Mouse (Mus musculus) stomach, embryonic 14.5 days (tissue): ENCODE measurements around the gene Fibp. TPM values are rescaled to one million over a fixed set of nuclear protein-coding genes. Genes with fewer than 3 reads are reported as not detected.

Experiments
- ATAC-seq: fragments of 200-750 bp; cut with Nextera tagmentation; 2 replicates; pipeline ENCODE4 v1.8.0; 2017; ENCODE audit warnings: low read depth, moderate TSS enrichment; ENCODE audit not compliant: insufficient number of reproducible peaks, insufficient read depth, low FRiP score
- H3K27ac ChIP-seq: fragments of 300-500 bp; sonication (generic); 2 replicates; pipeline ENCODE4 v1.5.1; 2014; ENCODE audit warnings: mild to moderate bottlenecking, low read length, moderate library complexity, mixed read lengths
- H3K27me3 ChIP-seq: fragments of 300-500 bp; sonication (generic); 2 replicates; pipeline ENCODE4 v1.6.1; 2014; ENCODE audit warnings: low read length, control low read depth, mixed read lengths; ENCODE audit not compliant: control insufficient read depth, insufficient read depth
- H3K36me3 ChIP-seq: fragments of 300-500 bp; sonication (generic); 2 replicates; pipeline ENCODE4 v1.6.1; 2014; ENCODE audit warnings: mild to moderate bottlenecking, control low read depth, low read length, moderate library complexity, mixed read lengths; ENCODE audit not compliant: control insufficient read depth, insufficient read depth
- H3K4me1 ChIP-seq: fragments of 300-500 bp; sonication (generic); 2 replicates; pipeline ENCODE4 v1.6.1; 2014; ENCODE audit warnings: low read length, control low read depth, mixed read lengths; ENCODE audit not compliant: control insufficient read depth, insufficient read depth
- H3K4me2 ChIP-seq: fragments of 300-500 bp; sonication (generic); replicated peaks from 2 replicates; pipeline ENCODE4 v1.6.1; 2014; ENCODE audit warnings: low read depth, low read length, control low read depth
- H3K4me3 ChIP-seq: fragments of 300-500 bp; sonication (generic); 2 replicates; pipeline ENCODE4 v1.5.1; 2014; ENCODE audit warnings: low read depth, low read length, control low read depth
- H3K9ac ChIP-seq: fragments of 300-500 bp; sonication (generic); replicated peaks from 2 replicates; pipeline ENCODE4 v1.6.1; 2014; ENCODE audit warnings: low read depth, mild to moderate bottlenecking, control low read depth, low read length, moderate library complexity, mixed read lengths
- H3K9me3 ChIP-seq: fragments of 300-500 bp; sonication (generic); 2 replicates; pipeline ENCODE4 v1.6.1; 2016; ENCODE audit warnings: low read depth, low read length, control low read depth; ENCODE audit not compliant: control insufficient read depth
- WGBS: fragments of 180-500 bp; shearing (Covaris S2); extraction: QIAGEN DNeasy Blood & Tissue Kit; methylation state at CpG from one replicate; pipeline ENCODE4 v1.1.7; 2014; 5-methylcytosine and 5-hydroxymethylcytosine counted together
- polyA plus RNA-seq: library from polyadenylated mRNA; unstranded; fragments of >200 nt; fragmentation: Nextera tagmentation; extraction: Ambion mirVana; gene quantifications from 2 replicates; pipeline ENCODE4 v1.2.1, GENCODE M21; 2014

The Fibp gene
- polyA plus RNA-seq, 1 experiment from 2014 or later, result 130 TPM

GRCm38 (mm10) chr19:5444371-5444908 lies 16.0 kb upstream of the Fibp start:
- 0 out of 2 replicates have a peak, but pooled peaks cover 5% of the 10 kb centered on the region for H3K9me3 ChIP-seq
- peaks cover 16% of the 10 kb centered on the region for H3K4me1 ChIP-seq
- no peaks in the 10 kb centered on the region for H3K36me3 ChIP-seq
- H3K27ac ChIP-seq, result no peak overlapping the region
- no peak overlapping the region for H3K4me3 ChIP-seq
- H3K27me3 ChIP-seq, result peaks cover 14% of the 10 kb centered on the region
- 58% methylated on average over 9 of the region's 9 CpGs for WGBS
- no peak overlapping the region for H3K4me2 ChIP-seq
- no peak overlapping the region for H3K9ac ChIP-seq
- no peak for ATAC-seq

GRCm38 (mm10) chr19:5444954-5445353 lies 15.5 kb upstream of the Fibp start:
- no peak overlapping the region for H3K4me2 ChIP-seq
- no peak overlapping the region for H3K27ac ChIP-seq
- no peak overlapping the region for H3K4me3 ChIP-seq
- H3K9ac ChIP-seq, result no peak overlapping the region
- no peak for ATAC-seq
- 19% methylated on average over 7 of the region's 7 CpGs for WGBS
- H3K36me3 ChIP-seq, result no peaks in the 10 kb centered on the region
- peaks cover 14% of the 10 kb centered on the region for H3K27me3 ChIP-seq
- 0 out of 2 replicates have a peak, but pooled peaks cover 5% of the 10 kb centered on the region for H3K9me3 ChIP-seq
- peaks cover 16% of the 10 kb centered on the region for H3K4me1 ChIP-seq

- Histone ChIP-seq H3K27me3 (peaks cover 14% of the 10 kb centered on the region), H3K4me2 (no peak overlapping the region), H3K36me3 (no peaks in the 10 kb centered on the region), H3K9ac (no peak overlapping the region), H3K9me3 (no peaks in the 10 kb centered on the region), H3K4me3 (no peak overlapping the region), H3K4me1 (peaks cover 16% of the 10 kb centered on the region), H3K27ac (no peak overlapping the region)
- WGBS, result 89% methylated on average over 5 of the region's 5 CpGs
- no peak for ATAC-seq
Measured at GRCm38 (mm10) chr19:5445747-5446146, 14.7 kb upstream of the Fibp start.

GRCm38 (mm10) chr19:5447515-5448353 lies 12.7 kb upstream of the Fibp start, which contains the start of gene Fosl1:
Gene Fosl1 (plus strand): TSS chr19:5447547.
- H3K4me2 ChIP-seq, result peak within 1 kb of the TSS; percentile 99
- no peak within 1 kb of the TSS for H3K9ac ChIP-seq
- H3K4me1 ChIP-seq, result peaks cover 16% of the 10 kb centered on the region
- no peak within 1 kb of the TSS for H3K27ac ChIP-seq
- no peaks in the 10 kb centered on the region for H3K36me3 ChIP-seq
- under 1% methylated on average over 70 of the region's 70 CpGs for WGBS
- H3K9me3 ChIP-seq, result no peaks in the 10 kb centered on the region
- H3K27me3 ChIP-seq, result peaks cover 14% of the 10 kb centered on the region
- peak; percentile 57; the same call in 1 of the 2 replicates for ATAC-seq
- H3K4me3 ChIP-seq, result peak within 1 kb of the TSS; percentile 47

- Histone ChIP-seq H3K9me3 (no peaks in the 10 kb centered on the region), H3K9ac (no peak overlapping the region)
Measured at GRCm38 (mm10) chr19:5448354-5449150, 11.9 kb upstream of the Fibp start.

GRCm38 (mm10) chr19:5449673-5450072 lies 10.7 kb upstream of the Fibp start:
- no peak for ATAC-seq
- WGBS, result 81% methylated on average over 3 of the region's 3 CpGs
- Histone ChIP-seq H3K4me3 (no peak overlapping the region), H3K27ac (no peak overlapping the region), H3K9me3 (no peaks in the 10 kb centered on the region), H3K36me3 (0 out of 2 replicates have a peak, but pooled peaks cover 6% of the 10 kb centered on the region), H3K9ac (no peak overlapping the region), H3K4me2 (no peak overlapping the region), H3K4me1 (peaks cover 16% of the 10 kb centered on the region), H3K27me3 (peaks cover 14% of the 10 kb centered on the region)

More at GRCm38 (mm10) chr19:5448354-5449150, 11.9 kb upstream of the Fibp start:
- WGBS, result 7% methylated on average over 36 of the region's 36 CpGs
- Histone ChIP-seq H3K27me3 (peaks cover 14% of the 10 kb centered on the region), H3K4me1 (peaks cover 16% of the 10 kb centered on the region), H3K27ac (no peak overlapping the region), H3K4me3 (peak overlapping the region; percentile 47), H3K36me3 (no peaks in the 10 kb centered on the region), H3K4me2 (peak overlapping the region; percentile 99)
- ATAC-seq, result no peak

GRCm38 (mm10) chr19:5451766-5452165 lies 8.6 kb upstream of the Fibp start:
- 0 out of 2 replicates have a peak, but pooled peaks cover 6% of the 10 kb centered on the region for H3K36me3 ChIP-seq
- H3K4me1 ChIP-seq, result peaks cover 34% of the 10 kb centered on the region
- no peak overlapping the region for H3K27ac ChIP-seq
- no peak overlapping the region for H3K9ac ChIP-seq
- H3K9me3 ChIP-seq, result no peaks in the 10 kb centered on the region
- H3K4me2 ChIP-seq, result no peak overlapping the region
- peaks cover 10% of the 10 kb centered on the region for H3K27me3 ChIP-seq
- whole genome bisulfite sequencing, result 79% methylated on average over 6 of the region's 6 CpGs
- no peak for ATAC-seq
- H3K4me3 ChIP-seq, result no peak overlapping the region

- Histone ChIP-seq H3K4me3 (peak overlapping the region; percentile 74), H3K36me3 (0 out of 2 replicates have a peak, but pooled peaks cover 6% of the 10 kb centered on the region), H3K4me1 (peaks cover 24% of the 10 kb centered on the region), H3K27me3 (no peaks in the 10 kb centered on the region), H3K27ac (no peak overlapping the region), H3K9ac (no peak overlapping the region), H3K4me2 (peak overlapping the region; percentile 99), H3K9me3 (no peaks in the 10 kb centered on the region)
- no peak for ATAC-seq
- 80% methylated on average over 12 of the region's 12 CpGs for WGBS
Measured at GRCm38 (mm10) chr19:5455037-5455436, 5.4 kb upstream of the Fibp start.
